Mouse (Mus musculus) layer of hippocampus, adult 9-11 months (tissue): ENCODE measurements around the gene Ano3.
A peak's percentile ranks its signal among the peaks of the same experiment; 100 is the strongest.
"Not testable (repeated sequence)": the region's sequence is repeated elsewhere in the genome, so short reads cannot be mapped to it uniquely, and the experiment has no call there.

Experiments
- DNase-seq: peaks from one replicate; pipeline ENCODE4 v3.0.0; 2022

Ano3 gene

DNA sequence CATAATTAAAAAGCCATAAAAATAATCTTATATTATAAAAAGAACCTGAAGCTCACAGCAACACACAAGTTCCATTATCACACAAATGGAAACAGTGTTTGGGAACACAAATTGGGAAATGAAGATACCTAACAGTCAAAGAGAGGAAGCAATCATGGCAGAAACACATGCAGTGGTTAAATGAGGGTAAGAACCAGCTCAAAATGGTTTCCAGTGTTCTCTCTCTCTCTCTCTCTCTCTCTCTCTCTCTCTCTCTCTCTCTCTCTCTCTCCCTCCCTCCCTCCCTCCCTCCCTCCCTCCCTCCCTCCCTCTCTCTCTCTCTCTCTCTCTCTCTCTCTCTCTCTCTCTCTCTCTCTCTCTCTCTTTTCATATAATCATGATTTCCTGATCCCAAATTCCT is at the start of gene Ano3:
TSS of gene Ano3 (minus strand) at position 101 of the 400 bp plus-strand sequence.
- DNase-seq, result not testable (repeated sequence)

DNA sequence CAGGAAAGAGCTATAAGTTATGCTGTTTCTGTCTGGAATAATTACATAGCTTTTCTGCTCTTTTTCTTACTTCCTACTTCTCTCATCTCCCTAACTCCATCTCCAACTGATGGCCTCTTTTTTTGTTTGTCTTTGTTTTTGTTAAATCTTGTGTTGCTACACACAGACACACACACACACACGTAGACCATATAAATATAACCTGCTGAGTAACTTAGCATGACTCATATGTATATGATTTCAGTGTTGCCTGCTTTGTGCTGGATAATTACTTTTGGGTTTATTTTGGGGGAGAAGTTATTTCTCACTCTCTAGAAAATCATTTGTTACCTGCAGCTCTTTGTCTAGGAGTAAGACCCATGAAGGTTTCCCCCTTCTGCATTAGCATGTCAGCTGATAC is 39.3 kb upstream of the Ano3 start:
- DNase-seq, result no peak

GRCm38 (mm10) chr2:110989539-110989938 is 38.8 kb upstream of the Ano3 start:
- DNase-seq, result no peak

DNA sequence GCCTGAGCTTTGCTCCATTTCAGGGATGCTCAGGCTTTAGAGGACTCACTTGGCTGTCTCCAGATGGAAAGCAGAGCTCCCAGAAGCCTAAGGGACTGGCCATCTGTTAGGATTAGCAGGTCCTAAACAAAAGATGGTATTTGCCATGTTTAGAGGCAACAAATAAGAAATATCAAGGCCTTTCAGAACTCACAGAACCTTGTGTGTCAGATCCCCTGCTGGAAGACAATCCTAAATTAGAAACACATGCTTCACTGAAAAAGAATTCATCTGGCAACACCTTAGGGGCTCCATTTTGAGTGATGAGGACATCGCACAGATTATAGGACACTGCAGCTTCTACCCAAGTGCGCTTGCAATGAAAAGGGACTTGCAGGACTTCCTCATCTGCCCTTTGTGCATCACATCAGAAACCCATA is 35.1 kb upstream of the Ano3 start:
- DNase-seq, result peak; percentile 31

- DNase-seq, result no peak
These were observed 31.0 kb upstream of the Ano3 start for GRCm38 (mm10) chr2:110981733-110982132.

DNA sequence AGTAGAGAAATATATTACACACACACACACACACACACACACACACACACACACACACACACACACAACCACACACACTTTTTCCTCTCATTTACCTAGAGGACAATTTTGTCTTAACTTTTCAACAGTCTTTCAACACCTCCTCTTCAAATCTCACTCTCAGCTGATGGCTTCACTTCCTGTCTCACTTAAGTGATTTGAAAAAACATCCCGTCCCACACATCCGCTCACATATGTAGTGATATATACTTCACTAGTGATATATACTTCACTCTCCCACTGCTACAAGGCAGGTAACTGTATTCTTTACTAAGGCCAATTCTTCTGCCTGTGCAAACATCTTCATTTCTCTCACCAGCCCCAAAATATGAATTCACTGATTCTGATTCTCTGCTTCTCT is 28.9 kb upstream of the Ano3 start:
- DNase-seq, result no peak

DNA sequence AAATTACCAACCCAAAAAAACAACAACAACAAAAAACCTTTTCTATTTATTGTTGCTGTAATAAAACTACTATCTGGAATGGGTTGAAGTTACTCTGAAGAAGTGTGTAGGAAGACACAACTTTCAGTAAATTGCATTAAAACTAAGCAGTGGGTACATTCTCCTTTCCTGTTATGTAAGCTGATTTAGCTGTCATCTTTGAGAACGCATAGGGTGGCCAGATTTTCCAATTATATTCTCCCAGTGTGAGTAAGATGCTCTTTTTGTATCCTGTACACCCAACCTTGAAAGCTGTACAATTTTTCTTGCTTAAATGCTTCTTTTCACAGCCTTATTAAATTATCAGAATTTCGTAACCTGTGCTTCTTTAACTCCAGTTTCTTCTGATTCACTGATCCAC is 26.1 kb upstream of the Ano3 start:
- no peak for DNase-seq

GRCm38 (mm10) chr2:110970158-110970557 is 19.4 kb upstream of the Ano3 start:
- DNase-seq, result no peak

- peak; percentile 13 for DNase-seq
These were observed 14.7 kb upstream of the Ano3 start for GRCm38 (mm10) chr2:110965398-110965797.

DNA sequence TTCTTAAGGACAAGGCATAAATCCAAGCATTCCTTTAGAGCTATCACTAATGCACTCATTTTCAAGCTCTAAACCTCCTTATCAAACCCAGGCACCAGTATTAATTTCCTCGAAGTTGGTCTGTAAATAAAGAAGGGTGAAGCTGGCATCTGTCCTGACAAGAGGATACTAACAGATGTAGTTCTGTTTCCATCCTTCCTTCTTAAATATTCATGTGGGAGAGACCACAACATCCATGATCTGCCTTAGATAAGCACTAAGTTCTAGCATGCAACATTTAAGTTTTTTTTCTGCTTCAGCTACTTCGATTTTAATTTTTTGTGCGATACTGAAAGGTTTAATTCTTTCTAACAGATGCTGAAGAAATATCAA is 305 bp downstream of the Ano3 start:
- DNase-seq, result no peak

GRCm38 (mm10) chr2:110949679-110950431 is 868 bp downstream of the Ano3 start:
- DNase-seq, result peak; percentile 65

- no peak for DNase-seq
These were observed 5.6 kb downstream of the Ano3 start for GRCm38 (mm10) chr2:110945171-110945570.

GRCm38 (mm10) chr2:110935691-110936090 is 15.0 kb downstream of the Ano3 start:
- DNase-seq, result no peak

GRCm38 (mm10) chr2:110929126-110929525 is 21.6 kb downstream of the Ano3 start:
- no peak for DNase-seq

DNA sequence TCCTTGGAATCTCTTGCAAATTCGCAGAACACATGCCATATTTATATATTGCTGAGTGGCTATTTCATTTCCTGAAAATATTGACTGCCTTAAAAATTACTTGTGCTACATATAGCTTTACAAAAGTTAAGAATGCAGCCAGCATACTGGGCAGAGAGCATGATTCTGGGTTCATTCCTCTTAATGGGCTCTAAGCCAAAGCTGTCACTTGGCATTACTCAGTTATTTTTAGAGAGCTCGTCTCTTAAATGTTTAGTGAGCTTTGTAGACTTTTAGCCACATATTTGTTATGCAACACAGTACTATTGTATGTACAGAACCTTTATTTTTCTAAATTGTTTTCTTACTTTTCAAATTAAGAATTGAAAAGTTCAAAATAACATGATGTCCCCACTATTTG is 41.2 kb downstream of the Ano3 start:
- DNase-seq, result no peak

DNA sequence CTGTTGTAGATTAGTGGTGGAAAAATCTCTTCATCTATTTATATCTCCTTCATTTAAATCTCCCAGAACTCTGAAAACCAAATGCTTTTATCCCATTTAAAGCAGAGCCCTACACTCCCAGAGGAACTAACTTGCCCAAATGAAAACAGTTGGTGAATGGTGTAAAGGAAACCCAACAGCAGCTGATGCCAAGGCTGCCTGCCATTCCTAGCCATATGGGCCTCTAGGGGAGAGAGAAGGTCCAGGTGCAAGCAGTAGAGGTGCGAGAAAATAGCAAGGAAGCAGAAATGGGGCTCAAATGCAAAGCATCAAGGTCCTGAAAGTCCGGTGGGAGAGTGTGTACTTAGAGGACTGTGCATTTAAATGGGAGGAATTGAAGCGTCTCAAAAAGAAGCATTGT is 44.2 kb downstream of the Ano3 start:
- DNase-seq, result peak; percentile 52

GRCm38 (mm10) chr2:110896477-110897270 is 54.0 kb downstream of the Ano3 start:
- peak; percentile 67 for DNase-seq

DNA sequence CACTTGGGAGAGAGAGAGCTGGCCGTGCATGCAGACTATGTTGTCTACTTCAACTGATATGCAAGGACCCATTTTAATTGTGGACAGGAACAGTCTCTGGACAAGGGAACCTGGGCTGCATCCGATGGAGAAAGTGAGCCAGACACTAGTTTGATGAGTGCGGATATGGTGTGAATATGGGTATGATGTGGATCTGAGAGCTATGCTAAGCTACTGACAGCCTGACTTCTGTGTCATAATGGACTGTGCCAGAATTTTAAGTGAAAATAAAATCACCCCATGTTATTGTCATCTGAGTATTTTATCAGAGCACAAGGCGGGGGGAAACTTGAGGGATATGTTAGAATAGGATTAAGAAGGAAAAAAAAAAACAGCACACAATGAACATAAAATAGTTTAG is 79.1 kb downstream of the Ano3 start:
- no peak for DNase-seq

DNA sequence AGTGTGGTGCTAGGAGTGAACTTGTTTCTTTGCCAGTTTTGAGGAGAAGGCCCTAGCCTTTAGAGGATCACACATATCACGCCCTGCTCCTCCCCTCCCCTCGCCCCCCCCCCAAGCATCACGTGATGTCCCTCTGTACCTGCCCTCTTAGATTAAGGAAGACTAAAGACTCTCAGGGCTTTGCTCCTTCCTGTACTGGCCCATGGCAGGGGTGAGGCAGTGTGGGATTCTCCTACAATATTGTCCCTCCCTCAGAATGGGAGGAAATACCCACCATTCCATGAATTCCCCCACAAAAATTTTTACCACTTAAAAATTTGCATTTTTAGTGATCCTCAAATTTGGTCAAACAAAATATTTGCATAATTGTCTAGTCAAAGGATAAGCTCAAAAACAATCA is 85.1 kb downstream of the Ano3 start:
- no peak for DNase-seq

- no peak for DNase-seq
These were observed 87.3 kb downstream of the Ano3 start for GRCm38 (mm10) chr2:110863376-110863775.

DNA sequence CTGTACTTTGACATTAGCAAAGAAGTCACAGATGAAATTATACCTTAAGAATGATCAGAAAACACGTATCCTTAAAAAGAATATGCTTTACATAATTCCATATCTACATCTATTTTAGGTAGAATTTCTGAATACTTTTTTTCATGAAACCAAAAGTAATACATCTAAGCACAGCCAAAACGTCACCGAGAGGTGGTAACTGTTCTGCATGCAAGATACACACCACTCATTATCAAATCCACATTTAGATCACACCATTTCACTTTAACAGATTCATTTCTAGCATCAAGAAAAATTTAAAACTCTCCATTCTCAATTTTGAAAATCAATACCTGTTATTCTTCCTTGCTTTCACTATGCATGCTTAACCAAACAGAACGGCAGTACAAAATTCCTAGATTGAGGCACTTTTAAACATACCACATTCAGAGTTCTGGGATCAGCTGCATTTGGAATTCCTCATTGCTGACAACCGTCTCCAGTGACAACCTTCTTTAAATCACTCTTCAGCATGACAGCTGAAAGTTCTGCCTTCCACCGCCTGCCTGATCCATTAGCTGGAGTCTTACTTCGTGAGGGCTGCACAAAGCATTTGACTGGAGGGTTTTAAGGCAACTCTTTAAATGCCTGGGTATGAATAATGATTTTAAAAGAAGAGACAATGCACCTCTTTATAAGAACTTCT is 111.0 kb downstream of the Ano3 start:
- no peak for DNase-seq

DNA sequence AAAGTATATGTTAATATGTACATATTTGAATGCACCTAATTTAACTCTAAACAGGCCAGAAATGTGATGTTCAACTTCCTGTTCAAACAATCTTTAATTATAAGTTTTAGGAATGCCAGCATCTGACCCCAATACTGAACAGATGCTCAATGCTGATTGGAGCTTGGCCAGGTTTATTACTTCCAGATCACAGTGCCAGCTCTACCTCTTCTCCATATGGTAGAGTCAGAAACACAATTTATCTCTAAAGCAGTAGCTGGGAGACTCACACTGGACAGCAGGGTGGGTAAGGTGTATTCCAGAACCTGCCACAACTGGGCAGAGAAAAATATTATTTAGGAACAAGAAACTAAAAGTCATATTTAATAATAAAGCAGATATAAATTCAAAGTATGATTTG is 134.5 kb downstream of the Ano3 start:
- no peak for DNase-seq

GRCm38 (mm10) chr2:110814964-110815363 is 135.8 kb downstream of the Ano3 start:
- DNase-seq, result no peak
